13 mouse cellular contexts compared by ENCODE assay signal in the genomic region with DNA sequence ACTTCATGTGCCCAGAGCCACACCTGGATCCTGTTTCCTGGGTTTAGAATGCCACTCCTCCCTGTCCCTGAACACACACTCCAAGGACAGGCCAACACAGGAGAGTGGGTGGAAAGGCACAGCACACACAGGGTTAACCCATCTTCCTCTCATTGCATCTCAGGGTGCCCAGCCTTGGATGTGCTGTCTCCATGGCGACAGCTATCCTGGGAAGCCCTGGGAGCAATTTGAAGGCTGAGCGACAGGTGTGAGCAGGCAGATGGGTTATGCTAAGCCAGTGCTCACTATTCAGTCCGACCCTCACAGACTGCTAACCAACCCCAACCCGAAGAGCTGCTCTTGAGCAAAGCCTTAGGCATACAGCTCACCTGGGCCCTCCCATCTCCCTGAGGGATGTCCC. TPM values are rescaled to one million over a fixed set of nuclear protein-coding genes. Genes with fewer than 3 reads are reported as not detected.
DNase-seq lines count a peak whose midpoint lies in the region; ATAC-seq and TF ChIP-seq lines count a peak whose summit lies in the region.
"Had no signal": no experiment of that assay in that cellular context is flagged by ENCODE, and none has a peak within 500 bp of the region (broad histone marks: within the 10 kb centered on the region; RNA-seq: fewer than 3 reads in every experiment).

No protein-coding gene starts in this region.

- DNase-seq in left cerebral cortex, postnatal 25 days (ENCODE audit: low spot score in 2 of 2), result peak; percentile 32 to 60
- no peak for DNase-seq in left cerebral cortex, adult 18-20 months (ENCODE audit: low spot score in 2 of 2)
- no peak for DNase-seq in embryonic facial prominence, embryonic 14.5 days (ENCODE audit: low spot score)
- DNase-seq in midbrain, postnatal 0 days (ENCODE audit: low spot score), result peak; percentile 74
- DNase-seq in frontal cortex, postnatal 25 days (ENCODE audit: low spot score in 2 of 2), result no peak
- DNase-seq: cerebellum, adult 18-20 months; kidney, postnatal 14 days; lung, embryonic 14.5 days had no signal

- no peaks in the 10 kb centered on the region for H3K36me3 ChIP-seq in embryonic facial prominence, embryonic 14.5 days (ENCODE audit: control insufficient read depth, insufficient read depth, low read length)
- H3K36me3 ChIP-seq in hindbrain, embryonic 13.5 days, result no peaks in the 10 kb centered on the region; the same call in 1 of the 2 replicates
- H3K36me3 ChIP-seq in midbrain, postnatal 0 days (ENCODE audit: insufficient read depth, low read length), result no peaks in the 10 kb centered on the region
- no peaks in the 10 kb centered on the region for H3K36me3 ChIP-seq in liver, embryonic 12.5 days
- H3K36me3 ChIP-seq: intestine, embryonic 15.5 days; limb, embryonic 15.5 days had no signal

- TF ChIP-seq CTCF in midbrain, postnatal 0 days (IDR thresholded peaks at IDR 0.05), result no peak

- no peak overlapping the region for H3K4me2 ChIP-seq in embryonic facial prominence, embryonic 14.5 days (ENCODE audit: low read depth, low read length)
- H3K4me2 ChIP-seq in hindbrain, embryonic 13.5 days, result peak overlapping the region; percentile 39
- H3K4me2 ChIP-seq in midbrain, postnatal 0 days (ENCODE audit: low read depth, low read length, poor library complexity, severe bottlenecking), result peak overlapping the region; percentile 29
- no peak overlapping the region for H3K4me2 ChIP-seq in liver, embryonic 12.5 days
- H3K4me2 ChIP-seq: intestine, embryonic 15.5 days; limb, embryonic 15.5 days; lung, embryonic 14.5 days had no signal

- H3K9ac ChIP-seq in embryonic facial prominence, embryonic 14.5 days (ENCODE audit: low read depth, low read length), result no peak overlapping the region
- H3K9ac ChIP-seq in hindbrain, embryonic 13.5 days, result 0 out of 2 replicates have a peak overlapping the region, but pooled peaks have one; percentile 19
- H3K9ac ChIP-seq in midbrain, postnatal 0 days (replicated peaks; ENCODE audit: low read length, poor library complexity, severe bottlenecking), result peak overlapping the region; percentile 19; the same call in 1 of the 2 replicates
- no peak overlapping the region for H3K9ac ChIP-seq in liver, embryonic 12.5 days
- H3K9ac ChIP-seq: intestine, embryonic 15.5 days; limb, embryonic 15.5 days; lung, embryonic 14.5 days had no signal

- no peak overlapping the region for H3K4me3 ChIP-seq in embryonic facial prominence, embryonic 14.5 days (ENCODE audit: low read depth, low read length)
- no peak overlapping the region for H3K4me3 ChIP-seq in hindbrain, embryonic 13.5 days
- no peak overlapping the region for H3K4me3 ChIP-seq in midbrain, postnatal 0 days (ENCODE audit: low read depth, low read length)
- no peak overlapping the region for H3K4me3 ChIP-seq in liver, embryonic 12.5 days
- H3K4me3 ChIP-seq: intestine, embryonic 15.5 days; limb, embryonic 15.5 days had no signal

- 17% methylated on average over 4 of the region's 4 CpGs for WGBS in embryonic facial prominence, embryonic 14.5 days
- WGBS in hindbrain, embryonic 13.5 days, result 11% methylated on average over 4 of the region's 4 CpGs
- 5% methylated on average over 4 of the region's 4 CpGs for WGBS in midbrain, postnatal 0 days
- WGBS in liver, embryonic 12.5 days (ENCODE audit: insufficient replicate concordance), result 41% methylated on average over 4 of the region's 4 CpGs

- H3K9me3 ChIP-seq in embryonic facial prominence, embryonic 14.5 days (ENCODE audit: control insufficient read depth, low read length), result no peaks in the 10 kb centered on the region
- H3K9me3 ChIP-seq in hindbrain, embryonic 13.5 days, result no peaks in the 10 kb centered on the region
- no peaks in the 10 kb centered on the region for H3K9me3 ChIP-seq in midbrain, postnatal 0 days (ENCODE audit: low read length)
- no peaks in the 10 kb centered on the region for H3K9me3 ChIP-seq in liver, embryonic 12.5 days (replicated peaks)
- H3K9me3 ChIP-seq: intestine, embryonic 15.5 days; limb, embryonic 15.5 days had no signal

- H3K27me3 ChIP-seq in embryonic facial prominence, embryonic 14.5 days (replicated peaks; ENCODE audit: control insufficient read depth, insufficient read depth, low read length), result peaks cover 26% of the 10 kb centered on the region
- H3K27me3 ChIP-seq in hindbrain, embryonic 13.5 days, result peaks cover 44% of the 10 kb centered on the region
- no peaks in the 10 kb centered on the region for H3K27me3 ChIP-seq in midbrain, postnatal 0 days (ENCODE audit: insufficient read depth, low read length)
- peaks cover 48% of the 10 kb centered on the region for H3K27me3 ChIP-seq in liver, embryonic 12.5 days (replicated peaks)

- ATAC-seq in embryonic facial prominence, embryonic 14.5 days (ENCODE audit: low read depth), result peak; percentile 36; the same call in 1 of the 2 replicates
- peak; percentile 61 for ATAC-seq in hindbrain, embryonic 13.5 days (ENCODE audit: low FRiP score)
- ATAC-seq in midbrain, postnatal 0 days (ENCODE audit: low FRiP score), result peak; percentile 49
- ATAC-seq in liver, embryonic 12.5 days, result no peak
- ATAC-seq: activated CD4-positive, CD25-positive, alpha-beta regulatory T cell, adult 4 months; intestine, embryonic 15.5 days had no signal

- intact Hi-C loops in left cerebral cortex, postnatal 25 days (cut with DNase I), result no loop called here

- no peak overlapping the region for H3K27ac ChIP-seq in embryonic facial prominence, embryonic 14.5 days (replicated peaks; ENCODE audit: low read depth, low read length)
- H3K27ac ChIP-seq in hindbrain, embryonic 13.5 days, result peak overlapping the region; percentile 83
- H3K27ac ChIP-seq in midbrain, postnatal 0 days (ENCODE audit: low read depth, low read length), result peak overlapping the region; percentile 71
- H3K27ac ChIP-seq in liver, embryonic 12.5 days, result no peak overlapping the region
- H3K27ac ChIP-seq: intestine, embryonic 15.5 days; limb, embryonic 15.5 days had no signal

- H3K4me1 ChIP-seq in embryonic facial prominence, embryonic 14.5 days (ENCODE audit: control insufficient read depth, insufficient read depth, low read length), result 0 out of 2 replicates have a peak, but pooled peaks cover 7% of the 10 kb centered on the region
- H3K4me1 ChIP-seq in hindbrain, embryonic 13.5 days (replicated peaks), result peaks cover 75% of the 10 kb centered on the region
- H3K4me1 ChIP-seq in midbrain, postnatal 0 days (ENCODE audit: insufficient read depth, low read length), result peaks cover 30% of the 10 kb centered on the region
- H3K4me1 ChIP-seq in liver, embryonic 12.5 days, result peaks cover 25% of the 10 kb centered on the region

RNA-seq across cellular contexts. Expression of gene Tmem179, which starts 9.3 kb away (rescaled TPM):
- 100 to 1,000 TPM; 131 to 133 TPM for total RNA-seq in left cerebral cortex, postnatal 25 days (2021)
- 100 to 1,000 TPM; 117 to 118 TPM for total RNA-seq in left cerebral cortex, adult 18-20 months (2021)
- 2.4 and 2.9 TPM in 2 replicates for polyA plus RNA-seq in embryonic facial prominence, embryonic 14.5 days (2014; fragmentation: Nextera tagmentation; extraction: Ambion mirVana)
- 40.8 and 44.4 TPM in 2 replicates for polyA plus RNA-seq in hindbrain, embryonic 13.5 days (2015; fragmentation: Nextera tagmentation; extraction: Ambion mirVana)
- total RNA-seq in midbrain, postnatal 0 days (2014; rRNA removed), result 118 and 132 TPM in 2 replicates
- polyA plus RNA-seq in midbrain, postnatal 0 days (2015; fragmentation: Nextera tagmentation; extraction: Ambion mirVana), result 124 and 126 TPM in 2 replicates
- polyA plus RNA-seq in liver, embryonic 12.5 days (2016; fragmentation: Nextera tagmentation; extraction: Ambion mirVana), result 0.31 and 0.38 TPM in 2 replicates
- polyA plus RNA-seq: activated CD4-positive, CD25-positive, alpha-beta regulatory T cell, adult 4 months had no signal

RNA-seq across cellular contexts. Expression of gene A530016L24Rik, which starts 18.0 kb away (rescaled TPM):
- under 1 TPM; 0.23 to 0.48 TPM for total RNA-seq in left cerebral cortex, postnatal 25 days (2021)
- under 1 TPM in 1 of 2 experiments, not detected in 1; 0.21 TPM for total RNA-seq in left cerebral cortex, adult 18-20 months (2021)
- 0.69 and 1.2 TPM in 2 replicates for polyA plus RNA-seq in embryonic facial prominence, embryonic 14.5 days (2014; fragmentation: Nextera tagmentation; extraction: Ambion mirVana)
- 0.12 TPM in 1 of 2 replicates, not detected in the other for polyA plus RNA-seq in hindbrain, embryonic 13.5 days (2015; fragmentation: Nextera tagmentation; extraction: Ambion mirVana)
- total RNA-seq in midbrain, postnatal 0 days (2014; rRNA removed), result 0.05 TPM in 1 of 2 replicates, not detected in the other
- 0.05 TPM in 1 of 2 replicates, not detected in the other for polyA plus RNA-seq in midbrain, postnatal 0 days (2015; fragmentation: Nextera tagmentation; extraction: Ambion mirVana)
- not detected in 2 replicates for polyA plus RNA-seq in liver, embryonic 12.5 days (2016; fragmentation: Nextera tagmentation; extraction: Ambion mirVana)
- polyA plus RNA-seq: activated CD4-positive, CD25-positive, alpha-beta regulatory T cell, adult 4 months; lung, embryonic 14.5 days had no signal

Comparison
In these comparisons a context has a peak if more than half of its experiments do, and no peak if none do; other contexts are left out.
1. DNase-seq: peak in left cerebral cortex, postnatal 25 days (2 of 2) and midbrain, postnatal 0 days (single experiment); none in left cerebral cortex, adult 18-20 months (0 of 2), embryonic facial prominence, embryonic 14.5 days (single experiment) and frontal cortex, postnatal 25 days (0 of 2).
2. H3K27ac ChIP-seq: peak in hindbrain, embryonic 13.5 days (single experiment) and midbrain, postnatal 0 days (single experiment); none in embryonic facial prominence, embryonic 14.5 days (single experiment) and liver, embryonic 12.5 days (single experiment).
3. H3K4me2 ChIP-seq: peak in hindbrain, embryonic 13.5 days (single experiment) and midbrain, postnatal 0 days (single experiment); none in embryonic facial prominence, embryonic 14.5 days (single experiment) and liver, embryonic 12.5 days (single experiment).
4. H3K9ac ChIP-seq: peak in hindbrain, embryonic 13.5 days (single experiment) and midbrain, postnatal 0 days (single experiment); none in embryonic facial prominence, embryonic 14.5 days (single experiment) and liver, embryonic 12.5 days (single experiment).
5. RNA of gene Tmem179, which starts 9.3 kb away (polyA plus RNA-seq): 124 to 126 TPM in midbrain, postnatal 0 days and 40.8 to 44.4 TPM in hindbrain, embryonic 13.5 days; 2.4 to 2.9 TPM in embryonic facial prominence, embryonic 14.5 days and 0.31 to 0.38 TPM in liver, embryonic 12.5 days; every median in the first group is over 10 times any median in the second.